20 mouse cellular contexts compared by ENCODE assay signal in genomic region chr5:82727250-82728003, GRCm38 (mm10).
DNase-seq lines count a peak whose midpoint lies in the region; ATAC-seq and TF ChIP-seq lines count a peak whose summit lies in the region.
"Had no signal": no experiment of that assay in that cellular context is flagged by ENCODE, and none has a peak within 500 bp of the region (broad histone marks: within the 10 kb centered on the region; RNA-seq: fewer than 3 reads in every experiment).

No protein-coding gene starts in this region.

- ATAC-seq in frontal cortex, adult (ENCODE audit: low TSS enrichment): peak; percentile 11; the same call in 1 of the 2 replicates
- ATAC-seq in limb, embryonic 13.5 days (ENCODE audit: low FRiP score, low read depth): peak; percentile 73
- ATAC-seq: activated CD4-positive, CD25-positive, alpha-beta regulatory T cell, adult 4 months; forebrain, embryonic 15.5 days; hindbrain, postnatal 0 days; Patski had no signal

- H3K4me1 ChIP-seq in limb, embryonic 13.5 days: peaks cover 12% of the 10 kb centered on the region
- no peaks in the 10 kb centered on the region for H3K4me1 ChIP-seq in cerebellum, adult 2 months (ENCODE audit: control insufficient read depth, insufficient read depth, low read length)
- H3K4me1 ChIP-seq: embryonic facial prominence, embryonic 12.5 days; forebrain, embryonic 15.5 days; heart, embryonic 10.5 days; hindbrain, embryonic 12.5 days had no signal

- TF ChIP-seq CTCF in left cerebral cortex, adult 2 months (IDR thresholded peaks at IDR 0.05): no peak
- no peak for TF ChIP-seq CTCF in cerebellum, adult 2 months (IDR thresholded peaks at IDR 0.05; ENCODE audit: borderline replicate concordance, insufficient read depth, low read depth, low read length)

- H3K4me2 ChIP-seq in limb, embryonic 13.5 days (replicated peaks): peak overlapping the region; percentile 43
- H3K4me2 ChIP-seq: embryonic facial prominence, embryonic 12.5 days; forebrain, embryonic 15.5 days; hindbrain, embryonic 12.5 days had no signal

- no peak for DNase-seq in frontal cortex, postnatal 25 days (ENCODE audit: low spot score in 2 of 2)
- DNase-seq in left cerebral cortex, adult 2 months (ENCODE audit: extremely low spot score in 1 of 2, low spot score in 2 of 2): no peak
- DNase-seq in left cerebral cortex, adult 8-10 months (ENCODE audit: low spot score in 2 of 2): no peak
- DNase-seq in thymus, postnatal 10 days (ENCODE audit: low spot score in 2 of 2): no peak
- no peak for DNase-seq in cerebellum, adult 2 months
- DNase-seq: adrenal gland, postnatal 25 days; cerebellum, adult 18-20 months; cerebellum, postnatal 10 days; heart, adult 18-20 months; heart, postnatal 10 days; heart, postnatal 4 days had no signal

- H3K4me3 ChIP-seq in left cerebral cortex, adult 2 months: no peak overlapping the region
- no peak overlapping the region for H3K4me3 ChIP-seq in limb, embryonic 13.5 days
- no peak overlapping the region for H3K4me3 ChIP-seq in cerebellum, adult 2 months (replicated peaks; ENCODE audit: insufficient read depth, low read depth, low read length)
- H3K4me3 ChIP-seq: embryonic facial prominence, embryonic 12.5 days; forebrain, embryonic 15.5 days; heart, embryonic 10.5 days; hindbrain, embryonic 12.5 days had no signal

- H3K27me3 ChIP-seq in limb, embryonic 13.5 days: no peaks in the 10 kb centered on the region
- H3K27me3 ChIP-seq in cerebellum, adult 2 months (ENCODE audit: control insufficient read depth, insufficient read depth, low read length): no peaks in the 10 kb centered on the region
- H3K27me3 ChIP-seq: embryonic facial prominence, embryonic 12.5 days; forebrain, embryonic 15.5 days; hindbrain, embryonic 12.5 days; Patski had no signal

- WGBS in limb, embryonic 13.5 days: 42% methylated on average over 11 of the region's 11 CpGs
- 80% methylated on average over 11 of the region's 11 CpGs for WGBS in cerebellum, adult 2 months

- H3K9me3 ChIP-seq in limb, embryonic 13.5 days: no peaks in the 10 kb centered on the region
- H3K9me3 ChIP-seq: embryonic facial prominence, embryonic 12.5 days; forebrain, embryonic 15.5 days; heart, embryonic 10.5 days; hindbrain, embryonic 12.5 days had no signal

- no peaks in the 10 kb centered on the region for H3K36me3 ChIP-seq in limb, embryonic 13.5 days
- H3K36me3 ChIP-seq: embryonic facial prominence, embryonic 12.5 days; forebrain, embryonic 15.5 days; heart, embryonic 10.5 days; hindbrain, embryonic 12.5 days had no signal

- intact Hi-C loops in left cerebral cortex, adult 2 months (cut with DNase I): loop anchor here (10.0 kb wide), 1 partner anchor 237 kb away; no protein-coding TSS in a partner anchor

- peak overlapping the region; percentile 86 for H3K27ac ChIP-seq in left cerebral cortex, adult 2 months
- 0 out of 2 replicates have a peak overlapping the region, but pooled peaks have one; percentile 33 for H3K27ac ChIP-seq in limb, embryonic 13.5 days
- H3K27ac ChIP-seq in cerebellum, adult 2 months (ENCODE audit: insufficient read depth, low read length): no peak overlapping the region
- H3K27ac ChIP-seq: embryonic facial prominence, embryonic 12.5 days; forebrain, embryonic 15.5 days; heart, embryonic 10.5 days; hindbrain, embryonic 12.5 days; hindbrain, postnatal 0 days had no signal

- no peak for TF ChIP-seq POLR2A in cerebellum, adult 2 months (IDR thresholded peaks at IDR 0.05; ENCODE audit: borderline replicate concordance, insufficient read depth, low read length)

- no peak overlapping the region for H3K9ac ChIP-seq in limb, embryonic 13.5 days
- H3K9ac ChIP-seq: embryonic facial prominence, embryonic 12.5 days; forebrain, embryonic 15.5 days; hindbrain, embryonic 12.5 days had no signal
